Mouse (Mus musculus): ENCODE results near the gene Vwa8. TPM values are rescaled to one million over a fixed set of nuclear protein-coding genes. Genes with fewer than 3 reads are reported as not detected.

Vwa8 gene
- polyA plus RNA-seq, 1 experiment from 2014 or later: 7.6 TPM

DNA sequence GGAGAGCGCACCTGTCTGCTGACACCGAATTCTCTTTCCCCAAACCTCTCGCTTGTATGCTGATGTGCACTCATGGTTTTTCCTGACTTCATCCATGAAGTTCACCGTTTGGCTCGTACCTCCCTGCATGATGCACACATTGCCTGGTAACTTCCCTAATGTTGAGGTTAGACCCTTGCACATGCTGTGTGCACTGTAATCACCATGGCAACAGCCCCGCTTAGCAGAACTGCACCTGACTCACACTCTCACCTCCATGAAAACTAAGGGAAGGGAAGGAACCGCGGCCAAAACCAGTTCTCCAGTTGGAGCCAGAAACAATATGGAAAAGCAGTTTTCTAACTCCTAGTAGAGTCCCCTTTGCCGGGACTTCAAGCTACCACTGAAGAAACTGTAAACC, 294.8 kb downstream of the Vwa8 start:
- H3K9me3 ChIP-seq: no peaks in the 10 kb centered on the region
- H3K4me3 ChIP-seq: no peak overlapping the region
- no peaks in the 10 kb centered on the region for H3K36me3 ChIP-seq
- peaks cover 5% of the 10 kb centered on the region; the same call in 1 of the 2 replicates for H3K27me3 ChIP-seq (ENCODE audit: insufficient read depth, poor library complexity, severe bottlenecking)
- H3K27ac ChIP-seq: 0 out of 2 replicates have a peak overlapping the region, but pooled peaks have one; percentile 10
- peaks cover 28% of the 10 kb centered on the region for H3K4me1 ChIP-seq (replicated peaks)
- 96% methylated on average over 9 of the region's 9 CpGs for WGBS
- DNase-seq (ENCODE audit: low spot score): no peak

DNA sequence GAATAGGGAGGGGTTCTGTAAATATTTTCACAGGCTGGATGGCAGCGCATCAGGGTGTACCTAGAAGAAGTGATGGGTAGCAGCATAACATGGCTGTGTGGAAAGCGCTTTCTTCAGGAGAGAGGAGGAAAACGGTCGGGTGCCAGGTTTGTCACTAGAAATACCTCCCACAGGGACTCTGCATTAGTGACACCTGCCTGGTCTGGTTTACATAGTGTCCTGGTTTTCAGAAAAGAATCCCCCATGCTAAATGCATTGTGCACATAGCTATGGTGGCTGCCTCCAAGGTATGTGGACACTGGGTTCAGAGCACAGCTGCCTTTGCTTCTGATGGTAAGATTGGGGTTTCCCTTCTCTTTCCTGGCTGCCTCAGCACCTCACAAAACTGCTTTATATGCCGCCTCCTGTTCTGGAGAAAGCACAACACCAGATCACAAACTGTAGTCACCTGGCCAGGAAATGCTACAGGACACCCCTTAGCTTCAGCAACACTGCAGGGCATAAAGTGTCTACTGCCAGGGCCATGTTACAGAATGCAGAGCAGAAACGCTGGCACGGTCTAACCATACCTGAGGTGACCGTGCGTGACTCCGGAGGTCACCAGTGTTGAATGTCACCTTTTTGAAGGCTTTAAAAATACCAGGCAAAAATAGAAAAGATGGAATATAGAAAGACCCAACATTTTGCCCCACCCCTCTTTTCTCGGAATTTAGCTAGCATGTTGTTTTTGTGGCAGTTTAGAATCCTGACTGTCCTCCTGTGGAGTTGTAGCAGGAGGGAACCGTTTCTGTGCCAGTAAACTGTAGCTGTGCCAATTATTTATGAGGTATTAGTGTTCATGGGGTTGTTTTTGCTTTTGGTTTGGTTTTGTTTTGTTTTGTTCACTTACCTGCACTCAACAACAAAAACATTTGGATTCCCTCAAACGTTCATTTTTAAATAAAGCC, 295.7 kb downstream of the Vwa8 start:
- Histone ChIP-seq H3K27ac (no peak overlapping the region), H3K4me3 (no peak overlapping the region), H3K4me1 (replicated peaks) (peaks cover 26% of the 10 kb centered on the region), H3K36me3 (no peaks in the 10 kb centered on the region), H3K27me3 (ENCODE audit: insufficient read depth, poor library complexity, severe bottlenecking) (peaks cover under 1% of the 10 kb centered on the region; the same call in 1 of the 2 replicates), H3K9me3 (no peaks in the 10 kb centered on the region)
- WGBS: 86% methylated on average over 13 of the region's 13 CpGs
- DNase-seq (ENCODE audit: low spot score): no peak

- Histone ChIP-seq H3K27me3 (ENCODE audit: insufficient read depth, poor library complexity, severe bottlenecking) (no peaks in the 10 kb centered on the region), H3K36me3 (no peaks in the 10 kb centered on the region), H3K9me3 (no peaks in the 10 kb centered on the region), H3K4me1 (replicated peaks) (peaks cover 4% of the 10 kb centered on the region; the same call in 1 of the 2 replicates), H3K27ac (no peak overlapping the region), H3K4me3 (no peak overlapping the region)
- WGBS: 90% methylated on average over 7 of the region's 7 CpGs
- no peak for DNase-seq (ENCODE audit: low spot score)
These were observed 302.9 kb downstream of the Vwa8 start for GRCm38 (mm10) chr14:79151711-79152110.

- no peak overlapping the region for H3K27ac ChIP-seq
- DNase-seq (ENCODE audit: low spot score): no peak
- H3K4me3 ChIP-seq: no peak overlapping the region
These were observed 305.0 kb downstream of the Vwa8 start for GRCm38 (mm10) chr14:79153896-79154295.

DNA sequence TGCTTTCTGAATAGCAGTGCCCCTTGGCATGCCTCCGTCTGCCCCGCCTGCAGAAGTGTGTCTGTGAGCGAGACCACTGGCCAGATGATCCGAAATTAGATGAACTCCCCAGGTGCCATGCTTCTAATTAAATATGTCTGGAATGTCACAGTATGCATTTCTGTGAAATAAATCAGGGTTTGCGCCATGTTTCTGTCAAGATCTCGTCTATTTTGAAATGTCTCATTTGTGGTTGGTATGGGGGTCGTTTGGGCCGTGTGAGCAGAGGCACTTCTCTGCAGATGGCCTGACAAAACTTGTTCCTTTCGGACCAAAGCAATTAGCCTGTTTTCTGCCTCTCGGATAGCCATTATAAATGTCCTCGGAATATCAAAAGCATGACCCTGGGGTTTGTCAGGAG, 306.1 kb downstream of the Vwa8 start:
- 78% methylated on average over 11 of the region's 11 CpGs for WGBS
- DNase-seq (ENCODE audit: low spot score): no peak
- no peaks in the 10 kb centered on the region for H3K27me3 ChIP-seq (ENCODE audit: insufficient read depth, poor library complexity, severe bottlenecking)
- H3K4me1 ChIP-seq (replicated peaks): peaks cover 12% of the 10 kb centered on the region
- H3K36me3 ChIP-seq: no peaks in the 10 kb centered on the region
- no peak overlapping the region for H3K4me3 ChIP-seq
- H3K9me3 ChIP-seq: no peaks in the 10 kb centered on the region
- H3K27ac ChIP-seq: no peak overlapping the region

More at GRCm38 (mm10) chr14:79153896-79154295, 305.0 kb downstream of the Vwa8 start:
- Histone ChIP-seq H3K9me3 (no peaks in the 10 kb centered on the region), H3K36me3 (no peaks in the 10 kb centered on the region), H3K27me3 (ENCODE audit: insufficient read depth, poor library complexity, severe bottlenecking) (no peaks in the 10 kb centered on the region), H3K4me1 (replicated peaks) (peaks cover 12% of the 10 kb centered on the region)
- WGBS: 87% methylated on average over 6 of the region's 6 CpGs

GRCm38 (mm10) chr14:79156526-79157411, 307.9 kb downstream of the Vwa8 start:
- Histone ChIP-seq H3K27ac (no peak overlapping the region), H3K27me3 (ENCODE audit: insufficient read depth, poor library complexity, severe bottlenecking) (no peaks in the 10 kb centered on the region), H3K36me3 (peaks cover 4% of the 10 kb centered on the region; the same call in 1 of the 2 replicates), H3K4me1 (replicated peaks) (peaks cover 12% of the 10 kb centered on the region), H3K9me3 (no peaks in the 10 kb centered on the region), H3K4me3 (no peak overlapping the region)
- no peak for DNase-seq (ENCODE audit: low spot score)
- WGBS: 79% methylated on average over 10 of the region's 10 CpGs

- WGBS: 75% methylated on average over 17 of the region's 17 CpGs
- H3K27me3 ChIP-seq (ENCODE audit: insufficient read depth, poor library complexity, severe bottlenecking): no peaks in the 10 kb centered on the region
- no peak for DNase-seq (ENCODE audit: low spot score)
- H3K9me3 ChIP-seq: no peaks in the 10 kb centered on the region
- H3K27ac ChIP-seq: 0 out of 2 replicates have a peak overlapping the region, but pooled peaks have one; percentile 26
- peaks cover 12% of the 10 kb centered on the region for H3K4me1 ChIP-seq (replicated peaks)
- H3K36me3 ChIP-seq: peaks cover 4% of the 10 kb centered on the region; the same call in 1 of the 2 replicates
- no peak overlapping the region for H3K4me3 ChIP-seq
These were observed 308.8 kb downstream of the Vwa8 start for GRCm38 (mm10) chr14:79157451-79158218.

DNA sequence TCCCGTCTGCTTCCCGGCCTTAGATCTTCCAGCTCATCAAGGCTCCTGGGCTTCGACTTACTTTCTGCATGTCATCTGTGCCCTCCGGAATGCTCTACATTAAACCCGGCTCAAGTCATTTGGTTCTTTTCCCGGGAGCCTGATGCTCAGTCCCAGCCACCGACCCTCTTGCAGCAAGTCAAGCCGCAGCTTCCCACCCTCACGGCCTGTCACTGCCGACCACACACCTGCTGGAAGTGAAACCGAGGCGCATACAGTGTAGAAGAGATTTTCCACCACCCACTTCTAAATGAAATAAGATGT, 309.3 kb downstream of the Vwa8 start:
- Histone ChIP-seq H3K27ac (no peak overlapping the region), H3K4me3 (no peak overlapping the region), H3K36me3 (peaks cover 4% of the 10 kb centered on the region; the same call in 1 of the 2 replicates), H3K9me3 (no peaks in the 10 kb centered on the region), H3K27me3 (ENCODE audit: insufficient read depth, poor library complexity, severe bottlenecking) (no peaks in the 10 kb centered on the region), H3K4me1 (replicated peaks) (peaks cover 12% of the 10 kb centered on the region)
- WGBS: 91% methylated on average over 12 of the region's 12 CpGs
- no peak for DNase-seq (ENCODE audit: low spot score)

DNA sequence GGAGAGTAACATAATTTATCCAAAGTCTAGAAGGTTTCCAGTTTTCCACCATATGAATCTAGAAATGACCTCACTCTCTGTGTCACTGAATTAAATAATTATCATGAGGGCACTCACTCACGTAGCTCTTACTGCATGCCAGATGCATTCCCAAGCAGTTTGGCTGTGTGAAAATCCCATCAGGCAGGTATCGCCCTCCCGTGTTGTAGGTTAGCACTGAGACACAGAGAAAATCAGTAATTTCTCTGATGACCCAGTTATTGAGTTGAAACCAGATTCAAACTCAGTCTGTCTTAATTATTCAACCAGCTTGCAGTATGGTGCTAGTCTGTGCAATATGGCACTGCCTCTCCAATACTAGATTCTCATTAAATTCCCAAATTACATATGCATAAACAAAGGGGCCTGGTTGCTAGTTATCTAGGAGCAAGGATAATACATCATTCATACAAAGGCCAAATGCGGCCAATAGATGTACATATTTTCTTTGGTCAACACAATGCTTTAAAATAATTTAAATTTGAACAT, 309.9 kb downstream of the Vwa8 start:
- H3K27ac ChIP-seq: no peak overlapping the region
- WGBS: 90% methylated on average over 4 of the region's 4 CpGs
- no peaks in the 10 kb centered on the region for H3K27me3 ChIP-seq (ENCODE audit: insufficient read depth, poor library complexity, severe bottlenecking)
- no peak for DNase-seq (ENCODE audit: low spot score)
- no peak overlapping the region for H3K4me3 ChIP-seq
- peaks cover 12% of the 10 kb centered on the region for H3K4me1 ChIP-seq (replicated peaks)
- H3K9me3 ChIP-seq: no peaks in the 10 kb centered on the region
- peaks cover 4% of the 10 kb centered on the region; the same call in 1 of the 2 replicates for H3K36me3 ChIP-seq

GRCm38 (mm10) chr14:79159451-79159850, 310.6 kb downstream of the Vwa8 start:
- H3K27me3 ChIP-seq (ENCODE audit: insufficient read depth, poor library complexity, severe bottlenecking): no peaks in the 10 kb centered on the region
- no peak for DNase-seq (ENCODE audit: low spot score)
- no peak overlapping the region for H3K4me3 ChIP-seq
- H3K36me3 ChIP-seq: peaks cover 4% of the 10 kb centered on the region; the same call in 1 of the 2 replicates
- H3K9me3 ChIP-seq: no peaks in the 10 kb centered on the region
- 95% methylated on average over 8 of the region's 8 CpGs for WGBS
- peaks cover 12% of the 10 kb centered on the region for H3K4me1 ChIP-seq (replicated peaks)
- H3K27ac ChIP-seq: no peak overlapping the region

DNA sequence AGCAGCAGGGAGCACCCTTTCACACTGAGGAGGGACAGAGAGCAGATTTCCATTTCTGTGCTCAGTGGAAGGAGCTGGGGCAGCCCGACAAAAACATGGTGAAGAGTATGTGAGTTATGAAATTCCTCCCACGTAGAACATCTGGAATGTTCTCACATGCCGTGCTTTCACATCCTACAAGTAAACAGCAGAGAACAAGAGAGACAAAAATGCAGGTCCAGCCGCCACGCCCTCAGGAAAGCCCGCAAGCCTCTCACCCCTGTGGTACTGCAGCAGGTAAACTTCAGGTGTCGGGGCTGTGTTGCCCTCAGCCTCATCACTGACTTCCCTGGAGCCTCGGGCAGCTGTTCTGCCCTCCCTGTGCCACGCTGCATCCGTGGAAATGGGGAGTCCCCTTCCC, 311.6 kb downstream of the Vwa8 start:
- H3K36me3 ChIP-seq: peaks cover 4% of the 10 kb centered on the region; the same call in 1 of the 2 replicates
- no peak overlapping the region for H3K27ac ChIP-seq
- H3K9me3 ChIP-seq: no peaks in the 10 kb centered on the region; the same call in 1 of the 2 replicates
- no peak for DNase-seq (ENCODE audit: low spot score)
- H3K4me3 ChIP-seq: no peak overlapping the region
- H3K27me3 ChIP-seq (ENCODE audit: insufficient read depth, poor library complexity, severe bottlenecking): no peaks in the 10 kb centered on the region
- WGBS: 83% methylated on average over 10 of the region's 10 CpGs
- peaks cover 8% of the 10 kb centered on the region; the same call in 1 of the 2 replicates for H3K4me1 ChIP-seq (replicated peaks)

- H3K27me3 ChIP-seq (ENCODE audit: insufficient read depth, poor library complexity, severe bottlenecking): no peaks in the 10 kb centered on the region
- DNase-seq (ENCODE audit: low spot score): no peak
- 93% methylated on average over 7 of the region's 7 CpGs for WGBS
These were observed 312.1 kb downstream of the Vwa8 start for GRCm38 (mm10) chr14:79160966-79161365.

More at GRCm38 (mm10) chr14:79160966-79161365, 312.1 kb downstream of the Vwa8 start:
- Histone ChIP-seq H3K9me3 (no peaks in the 10 kb centered on the region; the same call in 1 of the 2 replicates), H3K36me3 (peaks cover 4% of the 10 kb centered on the region; the same call in 1 of the 2 replicates), H3K4me1 (replicated peaks) (peaks cover 8% of the 10 kb centered on the region; the same call in 1 of the 2 replicates), H3K27ac (no peak overlapping the region), H3K4me3 (no peak overlapping the region)

Measured in hindbrain, embryonic 10.5 days (tissue).